Mouse (Mus musculus): ENCODE results near the gene Gm45785. TPM values are rescaled to one million over a fixed set of nuclear protein-coding genes. Genes with fewer than 3 reads are reported as not detected.

Gene Gm45785
- polyA plus RNA-seq, 1 experiment from 2014 or later, result not detected

GRCm38 (mm10) chr7:140874224-140874623 lies 18.1 kb upstream of the Gm45785 start:
- Histone ChIP-seq H3K27ac (ENCODE audit: low read depth, low read length) (no peak overlapping the region), H3K4me3 (ENCODE audit: low read depth, low read length) (no peak overlapping the region), H3K4me1 (replicated peaks; ENCODE audit: control insufficient read depth, insufficient read depth, low read length) (no peaks in the 10 kb centered on the region), H3K9me3 (ENCODE audit: control insufficient read depth, low read length) (no peaks in the 10 kb centered on the region), H3K36me3 (ENCODE audit: control insufficient read depth, insufficient read depth, low read length) (no peaks in the 10 kb centered on the region), H3K9ac (ENCODE audit: low read depth, low read length) (no peak overlapping the region), H3K4me2 (replicated peaks; ENCODE audit: low read depth, low read length) (no peak overlapping the region), H3K27me3 (ENCODE audit: control insufficient read depth, insufficient read depth, low read length) (no peaks in the 10 kb centered on the region)
- no peak for DNase-seq (ENCODE audit: low spot score)
- ATAC-seq (ENCODE audit: low FRiP score), result no peak
- 86% methylated on average over 4 of the region's 4 CpGs for WGBS

- ATAC-seq (ENCODE audit: low FRiP score), result no peak
- Histone ChIP-seq H3K4me3 (ENCODE audit: low read depth, low read length) (no peak overlapping the region), H3K9me3 (ENCODE audit: control insufficient read depth, low read length) (no peaks in the 10 kb centered on the region), H3K4me2 (replicated peaks; ENCODE audit: low read depth, low read length) (no peak overlapping the region), H3K9ac (ENCODE audit: low read depth, low read length) (no peak overlapping the region), H3K4me1 (replicated peaks; ENCODE audit: control insufficient read depth, insufficient read depth, low read length) (no peaks in the 10 kb centered on the region), H3K36me3 (ENCODE audit: control insufficient read depth, insufficient read depth, low read length) (no peaks in the 10 kb centered on the region; the same call in 1 of the 2 replicates), H3K27me3 (ENCODE audit: control insufficient read depth, insufficient read depth, low read length) (no peaks in the 10 kb centered on the region), H3K27ac (ENCODE audit: low read depth, low read length) (no peak overlapping the region)
- WGBS, result 90% methylated on average over 12 of the region's 12 CpGs
- DNase-seq (ENCODE audit: low spot score), result no peak
Measured at GRCm38 (mm10) chr7:140864761-140865160, 8.6 kb upstream of the Gm45785 start.

GRCm38 (mm10) chr7:140860728-140861127 lies 4.6 kb upstream of the Gm45785 start:
- DNase-seq (ENCODE audit: low spot score) (no peak), ATAC-seq (ENCODE audit: low FRiP score) (no peak)
- Histone ChIP-seq H3K4me1 (replicated peaks; ENCODE audit: control insufficient read depth, insufficient read depth, low read length) (peaks cover 5% of the 10 kb centered on the region), H3K4me3 (ENCODE audit: low read depth, low read length) (no peak overlapping the region), H3K36me3 (ENCODE audit: control insufficient read depth, insufficient read depth, low read length) (no peaks in the 10 kb centered on the region; the same call in 1 of the 2 replicates), H3K27ac (ENCODE audit: low read depth, low read length) (no peak overlapping the region), H3K9ac (ENCODE audit: low read depth, low read length) (no peak overlapping the region), H3K27me3 (ENCODE audit: control insufficient read depth, insufficient read depth, low read length) (no peaks in the 10 kb centered on the region), H3K9me3 (ENCODE audit: control insufficient read depth, low read length) (no peaks in the 10 kb centered on the region), H3K4me2 (replicated peaks; ENCODE audit: low read depth, low read length) (no peak overlapping the region)
- 95% methylated on average over 5 of the region's 5 CpGs for WGBS

GRCm38 (mm10) chr7:140859997-140860396 lies 3.9 kb upstream of the Gm45785 start:
- Histone ChIP-seq H3K36me3 (ENCODE audit: control insufficient read depth, insufficient read depth, low read length) (no peaks in the 10 kb centered on the region; the same call in 1 of the 2 replicates), H3K27ac (ENCODE audit: low read depth, low read length) (no peak overlapping the region), H3K9ac (ENCODE audit: low read depth, low read length) (no peak overlapping the region), H3K4me1 (replicated peaks; ENCODE audit: control insufficient read depth, insufficient read depth, low read length) (peaks cover 8% of the 10 kb centered on the region), H3K4me3 (ENCODE audit: low read depth, low read length) (no peak overlapping the region), H3K27me3 (ENCODE audit: control insufficient read depth, insufficient read depth, low read length) (no peaks in the 10 kb centered on the region), H3K9me3 (ENCODE audit: control insufficient read depth, low read length) (no peaks in the 10 kb centered on the region), H3K4me2 (replicated peaks; ENCODE audit: low read depth, low read length) (no peak overlapping the region)
- ATAC-seq (ENCODE audit: low FRiP score) (no peak), DNase-seq (ENCODE audit: low spot score) (no peak)
- 81% methylated on average over 6 of the region's 6 CpGs for WGBS

GRCm38 (mm10) chr7:140858746-140859145 lies 2.6 kb upstream of the Gm45785 start:
- ATAC-seq (ENCODE audit: low FRiP score) (no peak), DNase-seq (ENCODE audit: low spot score) (no peak)
- Histone ChIP-seq H3K9ac (ENCODE audit: low read depth, low read length) (no peak overlapping the region), H3K9me3 (ENCODE audit: control insufficient read depth, low read length) (no peaks in the 10 kb centered on the region), H3K4me1 (replicated peaks; ENCODE audit: control insufficient read depth, insufficient read depth, low read length) (peaks cover 8% of the 10 kb centered on the region), H3K4me3 (ENCODE audit: low read depth, low read length) (no peak overlapping the region; the same call in 1 of the 2 replicates), H3K36me3 (ENCODE audit: control insufficient read depth, insufficient read depth, low read length) (no peaks in the 10 kb centered on the region; the same call in 1 of the 2 replicates), H3K4me2 (replicated peaks; ENCODE audit: low read depth, low read length) (peak overlapping the region; percentile 92; the same call in 1 of the 2 replicates), H3K27me3 (ENCODE audit: control insufficient read depth, insufficient read depth, low read length) (no peaks in the 10 kb centered on the region), H3K27ac (ENCODE audit: low read depth, low read length) (no peak overlapping the region)
- WGBS, result 95% methylated on average over 8 of the region's 8 CpGs

GRCm38 (mm10) chr7:140857550-140858505 lies 1.7 kb upstream of the Gm45785 start, which contains the start of gene Bet1l:
TSS of gene Bet1l (minus strand) at chr7:140857577.
- 39% methylated on average over 40 of the region's 40 CpGs for WGBS
- Histone ChIP-seq H3K4me3 (ENCODE audit: low read depth, low read length) (peak within 1 kb of the TSS; percentile 80), H3K36me3 (ENCODE audit: control insufficient read depth, insufficient read depth, low read length) (no peaks in the 10 kb centered on the region), H3K4me1 (replicated peaks; ENCODE audit: control insufficient read depth, insufficient read depth, low read length) (peaks cover 8% of the 10 kb centered on the region), H3K27me3 (ENCODE audit: control insufficient read depth, insufficient read depth, low read length) (no peaks in the 10 kb centered on the region), H3K27ac (ENCODE audit: low read depth, low read length) (peak within 1 kb of the TSS; percentile 73), H3K4me2 (replicated peaks; ENCODE audit: low read depth, low read length) (peak within 1 kb of the TSS; percentile 92), H3K9ac (ENCODE audit: low read depth, low read length) (peak within 1 kb of the TSS; percentile 88), H3K9me3 (ENCODE audit: control insufficient read depth, low read length) (no peaks in the 10 kb centered on the region)
- ATAC-seq (ENCODE audit: low FRiP score) (peak; percentile 44), DNase-seq (ENCODE audit: low spot score) (no peak)

GRCm38 (mm10) chr7:140856785-140857549 lies 836 bp upstream of the Gm45785 start, which contains the start of gene Ric8a:
TSS of gene Ric8a (plus strand) at chr7:140856957.
- Histone ChIP-seq H3K4me3 (ENCODE audit: low read depth, low read length) (peak within 1 kb of the TSS; percentile 80), H3K4me2 (replicated peaks; ENCODE audit: low read depth, low read length) (peak within 1 kb of the TSS; percentile 92), H3K4me1 (replicated peaks; ENCODE audit: control insufficient read depth, insufficient read depth, low read length) (peaks cover 8% of the 10 kb centered on the region), H3K9ac (ENCODE audit: low read depth, low read length) (peak within 1 kb of the TSS; percentile 88), H3K27ac (ENCODE audit: low read depth, low read length) (peak within 1 kb of the TSS; percentile 73), H3K36me3 (ENCODE audit: control insufficient read depth, insufficient read depth, low read length) (no peaks in the 10 kb centered on the region), H3K9me3 (ENCODE audit: control insufficient read depth, low read length) (no peaks in the 10 kb centered on the region), H3K27me3 (ENCODE audit: control insufficient read depth, insufficient read depth, low read length) (no peaks in the 10 kb centered on the region)
- 1% methylated on average over 50 of the region's 50 CpGs for WGBS
- ATAC-seq (ENCODE audit: low FRiP score) (peak; percentile 77), DNase-seq (ENCODE audit: low spot score) (peak; percentile 81)

GRCm38 (mm10) chr7:140855181-140855580 lies 950 bp downstream of the Gm45785 start:
- Histone ChIP-seq H3K4me3 (ENCODE audit: low read depth, low read length) (peak overlapping the region; percentile 80), H3K9ac (ENCODE audit: low read depth, low read length) (peak overlapping the region; percentile 32; the same call in 1 of the 2 replicates), H3K9me3 (ENCODE audit: control insufficient read depth, low read length) (no peaks in the 10 kb centered on the region), H3K36me3 (ENCODE audit: control insufficient read depth, insufficient read depth, low read length) (no peaks in the 10 kb centered on the region), H3K27ac (ENCODE audit: low read depth, low read length) (no peak overlapping the region), H3K27me3 (ENCODE audit: control insufficient read depth, insufficient read depth, low read length) (no peaks in the 10 kb centered on the region), H3K4me2 (replicated peaks; ENCODE audit: low read depth, low read length) (peak overlapping the region; percentile 92), H3K4me1 (replicated peaks; ENCODE audit: control insufficient read depth, insufficient read depth, low read length) (peaks cover 8% of the 10 kb centered on the region)
- DNase-seq (ENCODE audit: low spot score), result no peak
- ATAC-seq (ENCODE audit: low FRiP score), result no peak
- 75% methylated on average over 9 of the region's 9 CpGs for WGBS
